Mouse (Mus musculus): ENCODE measurements around the gene Cdh23.

Gene Cdh23

DNA sequence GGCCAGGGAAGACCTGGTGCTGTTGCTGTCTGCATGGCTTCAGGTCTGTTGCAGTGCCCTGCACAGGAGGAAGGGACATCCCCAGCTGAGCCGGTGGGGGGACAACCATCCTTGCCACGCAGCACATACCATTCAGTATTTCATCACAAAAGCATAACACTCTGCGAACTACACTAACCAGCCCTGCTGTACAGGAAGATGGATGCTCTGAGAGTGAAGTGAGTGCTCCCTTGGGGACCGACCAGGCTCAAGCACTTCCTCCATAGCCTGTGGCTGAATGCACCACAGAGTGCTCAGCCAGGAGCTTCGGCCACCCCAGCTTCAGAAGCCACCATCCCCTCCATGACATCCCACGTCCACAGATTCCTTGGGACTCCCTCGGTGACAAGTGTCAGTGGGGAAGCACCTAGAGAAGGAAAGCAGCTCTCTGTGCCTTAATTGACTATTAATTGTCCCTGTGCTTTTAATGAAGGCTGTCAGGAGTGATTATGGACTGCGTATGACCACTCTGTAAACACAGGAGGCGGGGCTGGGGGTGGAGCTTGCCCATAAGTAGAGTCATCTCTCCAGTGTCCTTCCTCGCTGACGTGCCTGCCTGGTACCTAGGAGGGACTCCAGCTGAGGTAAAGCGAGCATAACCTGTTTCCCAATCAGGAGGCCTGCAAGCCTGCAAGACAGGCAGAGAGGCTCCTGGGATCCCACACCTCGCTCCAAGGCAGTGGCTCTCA, 60.6 kb downstream of the Cdh23 start:
- DNase-seq (ENCODE audit: low spot score), result no peak

DNA sequence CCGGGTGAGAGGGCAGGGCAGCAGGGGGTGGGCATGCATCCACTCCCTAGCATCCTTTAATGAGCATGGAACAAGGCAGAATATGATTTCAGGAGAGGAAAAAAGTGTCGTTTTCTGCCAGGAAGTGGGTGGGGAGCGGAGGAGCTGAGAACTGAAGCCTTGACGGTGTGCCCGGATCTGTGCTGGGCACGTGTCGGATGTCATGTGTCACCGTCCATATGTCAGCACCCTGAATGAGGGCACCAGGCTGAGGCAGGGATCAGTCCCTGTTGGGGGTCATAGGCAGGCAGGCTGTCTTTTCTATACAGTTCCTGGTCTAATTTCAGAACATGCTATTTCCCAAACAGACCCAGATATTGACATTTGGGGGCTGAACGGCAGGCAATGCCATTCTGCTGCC, 61.9 kb downstream of the Cdh23 start:
- no peak for DNase-seq (ENCODE audit: low spot score)

DNA sequence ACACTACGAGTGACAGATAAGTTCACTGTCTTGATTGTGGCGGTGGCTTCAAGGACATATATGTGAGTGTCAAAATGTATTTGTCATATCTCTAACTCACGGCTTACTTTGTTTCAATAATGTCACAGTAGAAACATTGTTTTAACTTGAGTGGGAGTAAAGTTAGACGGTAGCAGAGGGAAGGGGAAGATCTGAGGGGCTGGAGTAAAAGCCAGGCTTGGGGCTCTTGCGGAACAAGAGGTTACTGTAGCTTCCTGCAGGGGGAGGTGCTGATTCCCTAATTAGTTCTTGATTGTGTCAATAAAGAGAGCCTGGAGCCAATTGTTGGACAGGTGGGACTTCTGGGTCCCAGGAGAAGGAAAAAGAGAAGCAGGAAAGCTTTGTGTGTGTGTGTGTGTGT, 70.2 kb downstream of the Cdh23 start:
- no peak for DNase-seq (ENCODE audit: low spot score)

DNA sequence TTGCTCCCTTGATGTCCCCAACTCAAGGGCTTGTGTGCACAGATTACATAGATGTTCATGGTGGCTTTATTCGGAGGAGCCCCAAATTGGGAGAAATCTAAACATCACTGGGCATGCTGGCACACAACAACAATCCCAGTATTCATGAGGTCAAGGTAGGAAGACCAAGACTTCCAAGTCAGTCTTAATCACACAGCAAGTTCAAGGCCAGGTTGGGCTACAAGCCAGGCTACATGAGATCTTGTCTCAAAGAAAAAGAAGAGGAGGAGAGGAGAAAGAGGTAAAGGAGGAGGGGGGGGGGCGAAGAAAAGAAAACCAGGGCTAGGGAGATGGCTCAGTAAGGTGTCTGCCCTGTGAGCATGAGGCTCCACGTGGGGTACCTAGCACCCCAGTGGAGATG, 70.8 kb downstream of the Cdh23 start:
- no peak for DNase-seq (ENCODE audit: low spot score)

DNA sequence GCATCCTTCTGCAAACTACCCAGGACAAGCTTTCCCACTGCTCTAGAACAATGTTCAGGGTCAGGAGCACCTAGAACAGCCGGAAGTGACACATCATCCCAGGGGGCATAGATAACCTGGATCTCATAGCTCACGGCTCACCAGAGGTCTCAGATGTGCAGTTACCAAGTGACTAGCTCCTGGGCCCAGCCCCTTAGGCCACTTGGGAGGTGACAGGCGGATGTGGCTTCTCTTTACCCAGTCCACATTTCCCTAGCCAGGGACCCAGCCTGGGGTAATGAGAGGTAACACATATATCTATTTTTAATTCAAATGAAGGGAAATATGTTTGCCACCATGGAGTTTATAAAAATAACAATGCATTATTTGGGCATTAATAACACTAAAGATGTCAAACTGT, 71.3 kb downstream of the Cdh23 start:
- DNase-seq (ENCODE audit: low spot score), result no peak

DNA sequence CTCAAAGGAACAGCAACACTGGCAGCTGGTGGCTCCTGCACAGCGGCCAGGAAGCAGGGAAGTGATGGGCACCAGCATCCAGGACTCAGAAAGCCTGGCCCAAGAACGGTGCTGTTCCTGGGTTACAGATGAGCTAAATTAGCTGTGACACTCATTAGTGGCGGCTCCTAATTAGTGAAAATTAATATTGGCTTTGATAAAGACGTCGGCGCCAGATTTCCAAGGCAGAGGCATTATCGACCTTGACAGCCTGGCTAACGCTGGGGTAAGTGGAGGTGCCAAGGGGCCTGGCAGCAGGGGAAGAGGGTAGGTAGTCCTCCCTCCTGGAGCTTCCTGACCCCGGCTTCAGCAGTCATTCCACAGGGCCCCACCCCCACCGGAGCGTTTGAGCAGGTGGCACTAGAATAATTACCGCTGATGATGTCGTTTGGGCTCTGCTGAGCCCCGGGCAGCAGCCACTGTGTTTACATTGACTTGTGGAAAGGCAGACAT, 72.0 kb downstream of the Cdh23 start:
- DNase-seq (ENCODE audit: low spot score), result no peak

DNA sequence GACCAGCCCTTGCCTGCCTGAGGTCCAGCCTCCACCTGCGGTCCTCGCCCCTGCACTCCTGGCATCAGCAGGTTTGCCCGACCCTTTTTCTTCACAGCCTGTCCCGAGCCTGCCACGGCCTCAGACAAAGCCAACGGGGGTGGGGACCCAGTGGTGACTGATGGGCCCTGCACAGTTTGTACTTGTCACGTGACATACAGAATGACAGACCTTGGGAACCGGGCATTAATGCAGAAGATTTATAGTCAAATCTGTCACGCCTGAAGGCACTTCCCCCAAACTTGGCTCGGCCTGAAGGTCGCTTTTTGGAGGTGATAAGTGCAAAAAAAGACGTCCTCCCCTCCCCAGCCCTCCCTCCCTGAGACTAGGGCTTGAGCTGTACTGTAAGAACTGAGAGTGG, 73.5 kb downstream of the Cdh23 start:
- peak; percentile 31 for DNase-seq (ENCODE audit: low spot score)

DNA sequence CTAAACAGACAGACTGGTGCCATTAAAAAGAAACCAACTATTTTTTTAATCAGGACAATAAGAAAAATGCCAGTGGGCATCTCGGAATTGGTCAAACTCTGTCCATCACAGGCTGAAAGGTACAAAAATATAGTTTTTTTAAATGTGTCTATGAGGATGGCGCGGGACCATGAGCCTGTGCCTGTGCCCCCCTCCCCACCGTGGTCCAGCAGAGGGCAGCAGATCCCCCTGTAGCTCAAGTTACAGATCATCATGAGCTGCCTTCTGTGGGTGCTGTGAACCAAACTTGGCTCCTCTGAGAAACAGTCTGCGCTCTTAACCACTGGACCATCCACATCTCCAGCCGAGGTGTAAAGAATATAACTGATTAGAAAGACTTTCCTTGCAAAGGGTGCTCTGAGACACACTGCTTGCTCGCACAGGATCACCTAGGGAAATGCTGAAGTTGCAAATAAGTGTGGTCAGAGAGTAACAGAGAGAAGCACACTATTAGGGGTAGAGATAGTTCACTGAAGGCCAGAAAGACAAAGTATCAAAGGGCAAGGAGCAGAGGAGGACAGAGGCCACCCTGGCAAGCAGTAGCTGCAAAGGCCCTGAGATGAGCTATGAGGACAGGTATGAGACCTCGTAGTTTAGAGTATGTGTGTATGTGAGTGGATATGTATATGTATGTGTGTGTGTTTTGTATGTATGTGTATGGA, 74.7 kb downstream of the Cdh23 start:
- DNase-seq (ENCODE audit: low spot score), result no peak

DNA sequence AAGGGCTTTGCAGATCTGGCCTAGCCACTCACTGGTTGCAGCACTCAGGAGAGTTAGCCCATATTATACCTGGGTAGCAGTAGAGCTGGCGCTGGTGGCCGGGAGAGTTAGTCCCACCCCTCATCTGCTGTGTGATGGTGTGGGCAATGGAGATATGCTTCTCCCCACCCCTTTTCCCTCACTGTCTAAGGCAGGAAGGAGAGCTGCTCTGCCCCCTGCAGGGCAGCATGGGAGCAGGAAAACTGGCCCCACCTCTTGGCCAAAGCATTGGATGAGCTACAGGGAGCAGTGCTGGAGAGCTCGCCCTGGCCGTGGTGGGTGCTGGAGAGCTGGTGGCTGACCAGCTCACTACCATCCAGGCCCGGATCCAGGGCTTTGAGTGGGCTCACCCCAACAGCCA, 80.4 kb downstream of the Cdh23 start:
- DNase-seq (ENCODE audit: low spot score), result no peak

DNA sequence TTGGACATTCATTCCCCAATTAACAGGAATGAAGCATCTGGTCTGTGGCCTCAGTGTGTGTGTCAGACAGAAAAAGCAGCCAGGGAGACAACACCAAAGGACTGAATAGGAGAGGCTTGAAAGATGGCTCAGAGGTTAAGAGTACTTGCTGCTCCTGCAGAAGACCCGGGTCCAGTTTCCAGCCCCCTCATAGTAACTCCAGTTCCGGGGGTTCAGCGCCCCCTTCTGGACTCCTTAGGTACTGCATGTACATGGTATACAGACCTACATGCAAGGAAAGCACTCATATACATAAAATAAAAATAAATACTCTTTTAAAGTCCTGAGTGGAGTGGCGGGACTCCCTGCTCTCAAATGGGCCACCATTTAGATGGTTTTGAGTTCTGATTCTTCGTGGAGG, 83.4 kb downstream of the Cdh23 start:
- no peak for DNase-seq (ENCODE audit: low spot score)

DNA sequence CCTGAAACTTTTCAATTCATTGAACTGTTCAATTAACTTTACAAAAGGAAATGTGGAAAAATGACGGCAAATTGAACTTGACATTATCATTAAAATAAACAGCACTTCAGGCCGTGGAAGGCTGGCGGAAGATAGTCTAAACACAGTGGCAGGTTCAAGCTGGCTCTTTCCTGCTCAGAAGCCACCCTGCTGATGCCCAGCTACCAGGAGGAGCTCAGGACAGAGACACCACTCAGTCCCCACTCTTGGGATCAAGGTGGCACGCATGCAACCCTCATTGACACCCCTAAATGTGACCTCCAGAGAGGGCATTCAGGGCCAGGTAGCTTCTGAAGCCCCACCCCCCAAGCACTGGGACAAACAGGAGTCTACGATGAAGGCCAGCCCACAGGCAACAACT, 89.1 kb downstream of the Cdh23 start:
- DNase-seq (ENCODE audit: low spot score), result no peak

DNA sequence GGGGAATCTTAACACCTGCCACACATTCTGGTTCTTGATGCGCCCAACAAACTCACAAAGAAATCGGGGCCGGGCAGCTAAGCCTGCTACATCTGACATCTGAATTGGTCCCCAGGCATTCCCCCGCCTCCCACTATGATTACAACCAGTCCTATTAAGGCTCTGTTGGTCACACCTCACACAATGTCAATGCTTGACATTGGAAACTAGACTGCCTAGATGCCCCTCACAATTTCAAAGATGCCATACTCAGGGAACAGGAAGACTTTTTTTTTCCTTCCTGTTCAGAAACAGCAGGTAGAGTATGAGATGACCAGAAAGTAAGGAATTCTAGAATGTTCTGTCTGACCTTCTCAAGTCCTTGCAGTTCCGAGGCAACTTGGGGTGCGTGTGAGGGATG, 89.6 kb downstream of the Cdh23 start:
- no peak for DNase-seq (ENCODE audit: low spot score)

DNA sequence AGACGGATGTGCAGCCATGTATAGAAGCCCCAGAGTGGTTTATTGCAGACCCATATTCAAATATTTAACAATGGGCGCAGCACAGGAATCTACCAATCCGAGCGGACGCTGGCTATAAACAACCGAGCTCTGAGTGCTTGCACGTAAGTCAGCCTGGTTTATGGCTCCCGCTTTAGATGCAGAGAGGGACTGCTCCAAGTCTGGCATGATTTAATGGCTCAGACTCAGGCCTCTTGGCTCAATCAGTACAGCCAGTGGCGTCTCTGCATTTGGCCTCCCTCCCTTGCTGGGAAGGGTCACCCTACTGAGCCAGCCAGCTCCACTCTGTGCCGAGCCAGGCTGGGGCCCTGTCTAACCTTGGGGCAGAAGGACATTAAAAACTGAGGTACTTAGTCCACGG, 94.1 kb downstream of the Cdh23 start:
- DNase-seq (ENCODE audit: low spot score), result no peak

DNA sequence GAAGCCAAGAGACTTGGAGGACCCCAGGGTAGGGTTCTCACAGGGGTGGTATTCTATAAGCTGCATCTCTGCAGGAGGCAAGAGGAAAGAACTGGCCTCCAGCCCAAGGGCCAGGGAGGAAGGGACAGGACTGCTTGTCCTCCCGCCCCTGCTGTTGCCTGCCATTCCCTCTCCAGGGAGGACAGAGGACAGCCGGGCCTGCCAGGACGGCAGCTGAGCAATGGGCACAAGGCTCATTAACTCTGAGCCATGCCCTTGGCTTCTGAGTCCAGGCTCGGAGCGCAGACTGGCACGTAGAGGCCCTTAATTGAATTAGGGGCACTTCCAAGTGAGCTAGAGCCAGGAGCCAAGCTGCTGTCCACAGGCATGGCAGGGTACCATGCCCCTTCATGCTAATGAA, 101.1 kb downstream of the Cdh23 start:
- DNase-seq (ENCODE audit: low spot score), result no peak

DNA sequence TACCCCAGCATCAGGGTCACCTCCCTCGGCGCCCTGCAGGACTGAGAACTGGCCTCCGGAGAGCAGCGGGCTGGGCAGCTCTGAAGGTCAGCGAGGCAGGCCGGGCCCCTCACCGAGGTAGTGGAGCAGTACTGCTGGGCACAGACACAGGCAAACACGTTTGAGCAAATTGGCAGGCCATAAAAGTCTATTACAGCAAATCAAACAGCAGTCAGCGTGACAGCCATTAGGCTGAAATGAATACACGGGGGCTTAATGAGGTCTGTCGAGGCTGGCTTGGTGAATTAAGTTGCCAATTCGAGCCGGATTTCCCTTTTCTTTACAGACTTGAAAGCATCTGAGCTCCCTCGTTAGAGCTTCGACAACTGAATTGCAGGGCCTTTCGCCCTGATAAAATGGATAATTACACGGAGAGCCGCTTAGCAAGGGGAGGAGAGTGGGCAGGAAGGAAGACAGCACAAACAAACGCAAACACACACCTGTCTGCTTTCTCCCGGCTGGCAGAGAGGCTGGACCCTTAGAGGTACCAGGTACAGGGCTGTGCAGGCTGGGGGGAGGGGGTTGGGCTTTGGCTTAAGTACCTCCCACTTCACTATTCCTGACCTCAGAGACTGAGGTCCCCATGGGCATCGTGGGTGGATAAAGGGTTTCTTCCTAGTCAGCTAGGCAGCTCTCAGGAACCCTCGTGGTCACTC, 103.3 kb downstream of the Cdh23 start:
- DNase-seq (ENCODE audit: low spot score), result peak; percentile 13

DNA sequence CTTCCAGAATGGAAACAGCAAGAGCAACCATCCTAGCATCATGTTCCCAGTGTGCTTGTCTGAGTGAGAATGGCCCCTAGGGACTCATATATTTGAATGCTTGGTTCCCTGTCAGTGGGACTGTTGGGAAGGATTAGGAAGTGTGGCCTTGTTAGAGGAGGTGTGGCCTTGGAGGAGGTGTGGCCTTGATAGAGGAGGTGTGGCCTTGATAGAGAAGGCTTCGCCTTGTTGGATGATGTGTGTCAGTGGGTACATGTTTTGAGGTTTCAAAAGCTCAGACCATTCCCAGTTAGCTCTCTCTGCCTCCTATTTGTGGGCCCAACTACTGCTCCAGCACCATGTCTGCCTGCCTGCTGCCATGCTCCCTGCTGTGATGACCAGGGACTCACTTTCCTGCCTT, 105.0 kb downstream of the Cdh23 start:
- no peak for DNase-seq (ENCODE audit: low spot score)

DNA sequence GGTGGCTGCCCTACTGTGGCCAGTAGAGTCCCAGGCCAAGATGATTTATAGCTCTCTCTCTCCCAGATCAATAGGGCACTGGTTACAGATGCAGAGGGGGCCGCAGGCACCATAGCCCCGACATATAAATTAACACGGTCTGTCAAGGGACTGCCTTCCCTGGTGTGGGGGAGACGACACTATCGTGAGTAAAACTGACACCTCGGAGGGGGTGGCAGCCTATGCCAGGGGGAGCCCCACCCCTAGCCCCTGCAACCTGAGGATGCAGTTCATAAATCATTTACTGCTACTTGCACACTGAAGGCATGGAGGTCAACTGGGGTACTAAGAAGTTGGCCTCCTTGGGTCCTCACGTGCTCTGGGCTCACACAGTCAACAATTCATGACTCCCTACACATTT, 106.0 kb downstream of the Cdh23 start:
- DNase-seq (ENCODE audit: low spot score), result no peak

DNA sequence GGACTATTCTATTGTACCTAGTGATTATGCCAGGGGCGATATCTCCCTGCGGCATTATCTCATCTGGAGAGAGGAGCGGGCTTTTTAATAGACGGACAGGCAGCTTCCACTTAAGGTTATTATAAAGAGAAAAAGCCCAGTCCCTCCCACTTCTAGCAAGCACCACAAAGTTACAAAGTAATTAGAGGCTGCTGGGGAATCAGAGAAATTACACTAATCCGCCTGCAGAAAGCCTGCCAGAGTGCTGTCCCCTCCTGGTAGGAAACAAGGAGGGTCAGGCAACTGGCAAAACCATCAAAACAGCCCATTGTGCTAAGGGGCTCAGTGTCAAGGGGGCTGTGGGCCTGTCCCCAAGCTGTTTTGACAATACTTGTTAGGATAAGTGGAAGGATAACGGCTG, 110.6 kb downstream of the Cdh23 start:
- no peak for DNase-seq (ENCODE audit: low spot score)

DNA sequence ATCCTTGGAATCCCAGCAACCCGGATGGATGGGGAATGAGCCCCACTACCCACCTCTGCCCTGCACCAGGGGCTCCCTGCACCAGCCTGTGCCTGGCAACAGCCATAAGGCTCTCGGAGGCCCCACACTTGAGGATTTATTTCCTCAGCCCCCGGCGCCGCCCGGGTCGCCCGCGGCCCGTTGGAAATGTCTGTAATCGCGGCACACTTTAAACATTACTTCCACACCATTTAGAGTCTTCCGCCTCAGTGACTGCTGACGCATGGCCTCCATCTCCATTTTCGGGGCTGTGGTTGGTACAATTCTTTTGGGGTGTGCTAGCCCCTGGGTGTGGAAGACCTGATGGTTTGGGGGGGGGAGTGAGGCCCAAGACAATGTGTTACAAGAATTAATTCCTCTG, 113.3 kb downstream of the Cdh23 start:
- no peak for DNase-seq (ENCODE audit: low spot score)

DNA sequence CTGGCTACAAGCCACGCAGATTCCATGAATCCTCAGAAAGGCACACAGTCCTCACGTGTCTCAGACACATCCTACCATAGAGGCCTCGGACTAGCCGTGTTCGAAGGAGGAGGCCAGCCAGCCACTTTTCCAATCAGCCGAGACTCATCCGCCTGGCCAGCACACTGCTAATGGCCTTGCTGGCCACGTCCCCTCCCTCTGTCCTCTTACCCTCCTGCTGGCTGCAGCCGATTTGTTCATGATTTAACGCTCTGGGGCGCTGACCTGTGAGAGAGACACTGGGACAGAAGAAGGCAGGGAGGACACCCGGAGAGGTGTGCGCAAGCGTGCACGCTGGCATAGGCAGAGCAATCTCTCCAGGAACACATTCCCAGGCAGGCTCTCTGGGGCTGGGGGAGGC, 115.6 kb downstream of the Cdh23 start:
- no peak for DNase-seq (ENCODE audit: low spot score)

DNA sequence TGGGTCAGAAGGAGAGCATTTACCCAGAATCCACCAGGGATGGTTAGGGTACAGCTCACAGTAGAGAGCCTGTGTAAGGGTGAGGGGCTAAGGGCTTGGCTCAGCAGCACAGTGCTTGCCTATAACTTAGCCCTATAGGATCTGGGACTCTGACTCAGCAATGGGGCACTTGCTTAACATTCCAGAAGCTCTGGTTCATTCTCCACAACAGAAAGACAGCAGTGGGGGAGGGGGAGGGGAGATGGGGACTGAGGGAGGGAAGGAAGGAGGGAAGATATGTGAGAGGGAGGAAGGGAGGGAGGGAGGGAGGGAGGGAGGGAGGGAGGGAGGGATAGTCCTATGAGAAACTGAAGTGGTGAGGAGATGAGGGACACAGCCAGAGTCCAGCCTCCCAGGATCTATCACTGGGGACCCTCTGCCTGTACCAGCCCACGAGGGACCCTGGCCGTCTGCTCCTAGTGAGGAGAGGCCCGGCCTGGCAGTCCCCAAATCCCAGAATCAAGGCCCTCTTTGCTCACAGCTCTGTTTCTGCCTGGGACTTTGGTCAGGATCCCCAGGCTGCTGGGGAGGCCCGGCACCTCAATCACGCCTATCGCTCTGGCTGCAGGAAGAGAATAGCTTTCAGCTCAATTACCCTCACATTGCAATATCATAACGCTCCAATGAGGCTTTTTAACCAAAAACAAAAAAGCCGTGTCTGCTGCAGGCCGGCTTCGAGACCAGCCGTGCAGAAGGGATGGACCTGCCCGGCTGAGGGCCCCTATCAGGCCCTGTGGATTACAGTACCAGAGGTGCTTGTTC, 117.4 kb downstream of the Cdh23 start:
- DNase-seq (ENCODE audit: low spot score), result no peak
